Mouse (Mus musculus): ENCODE measurements at regions not wholly inside any gene's neighbourhood (a gene's known extent, or its start where the extent isn't known, plus 50 kb on each side); places are given as distances from the start of the nearest gene placed in this dataset.

GRCm38 (mm10) chr11:65535726-65536442 lies 252.2 kb downstream of the Map2k4 start:
- 83% methylated on average over 8 of the region's 8 CpGs for WGBS
- H3K27ac ChIP-seq (ENCODE audit: low read depth) = no peak overlapping the region
- H3K4me3 ChIP-seq (ENCODE audit: low read depth, low read length) = no peak overlapping the region
- H3K36me3 ChIP-seq (ENCODE audit: control insufficient read depth, insufficient read depth, low read length) = no peaks in the 10 kb centered on the region
- H3K9me3 ChIP-seq (ENCODE audit: control insufficient read depth, low read length) = no peaks in the 10 kb centered on the region
- H3K4me1 ChIP-seq (replicated peaks; ENCODE audit: control insufficient read depth, insufficient read depth, low read length) = no peaks in the 10 kb centered on the region; the same call in 1 of the 2 replicates
- no peak overlapping the region for H3K9ac ChIP-seq (ENCODE audit: low read length)
- H3K4me2 ChIP-seq (ENCODE audit: low read length) = no peak overlapping the region
- H3K27me3 ChIP-seq (replicated peaks; ENCODE audit: control insufficient read depth, insufficient read depth, low read length) = no peaks in the 10 kb centered on the region
- no peak for DNase-seq (ENCODE audit: low spot score)
- ATAC-seq (replicated peaks; ENCODE audit: low FRiP score, low TSS enrichment, low read depth) = no peak

GRCm38 (mm10) chr11:65530744-65531143 lies 257.4 kb downstream of the Map2k4 start:
- 78% methylated on average over 5 of the region's 5 CpGs for WGBS
- no peak overlapping the region for H3K4me3 ChIP-seq (ENCODE audit: low read depth, low read length)
- H3K4me2 ChIP-seq (ENCODE audit: low read length) = no peak overlapping the region
- H3K9me3 ChIP-seq (ENCODE audit: control insufficient read depth, low read length) = no peaks in the 10 kb centered on the region
- H3K9ac ChIP-seq (ENCODE audit: low read length) = no peak overlapping the region
- DNase-seq (ENCODE audit: low spot score) (no peak), ATAC-seq (replicated peaks; ENCODE audit: low FRiP score, low TSS enrichment, low read depth) (no peak)
- no peaks in the 10 kb centered on the region for H3K4me1 ChIP-seq (replicated peaks; ENCODE audit: control insufficient read depth, insufficient read depth, low read length)
- no peak overlapping the region for H3K27ac ChIP-seq (ENCODE audit: low read depth)
- H3K27me3 ChIP-seq (replicated peaks; ENCODE audit: control insufficient read depth, insufficient read depth, low read length) = no peaks in the 10 kb centered on the region
- H3K36me3 ChIP-seq (ENCODE audit: control insufficient read depth, insufficient read depth, low read length) = no peaks in the 10 kb centered on the region

- ATAC-seq (replicated peaks; ENCODE audit: low FRiP score, low TSS enrichment, low read depth) = no peak
- Histone ChIP-seq H3K4me3 (ENCODE audit: low read depth, low read length) (no peak overlapping the region), H3K27ac (ENCODE audit: low read depth) (no peak overlapping the region), H3K36me3 (ENCODE audit: control insufficient read depth, insufficient read depth, low read length) (no peaks in the 10 kb centered on the region), H3K27me3 (replicated peaks; ENCODE audit: control insufficient read depth, insufficient read depth, low read length) (no peaks in the 10 kb centered on the region), H3K4me1 (replicated peaks; ENCODE audit: control insufficient read depth, insufficient read depth, low read length) (no peaks in the 10 kb centered on the region), H3K9ac (ENCODE audit: low read length) (no peak overlapping the region), H3K4me2 (ENCODE audit: low read length) (no peak overlapping the region), H3K9me3 (ENCODE audit: control insufficient read depth, low read length) (no peaks in the 10 kb centered on the region)
- DNase-seq (ENCODE audit: low spot score) = no peak
- WGBS = 77% methylated on average over 19 of the region's 19 CpGs
Measured at GRCm38 (mm10) chr11:65505106-65505865, 235.5 kb upstream of the Myocd start.

GRCm38 (mm10) chr11:65497979-65498378 lies 228.2 kb upstream of the Myocd start:
- DNase-seq (ENCODE audit: low spot score) (no peak), ATAC-seq (replicated peaks; ENCODE audit: low FRiP score, low TSS enrichment, low read depth) (no peak)
- H3K9me3 ChIP-seq (ENCODE audit: control insufficient read depth, low read length) = no peaks in the 10 kb centered on the region
- H3K9ac ChIP-seq (ENCODE audit: low read length) = no peak overlapping the region
- no peaks in the 10 kb centered on the region for H3K27me3 ChIP-seq (replicated peaks; ENCODE audit: control insufficient read depth, insufficient read depth, low read length)
- WGBS = 77% methylated on average over 2 of the region's 2 CpGs
- H3K4me3 ChIP-seq (ENCODE audit: low read depth, low read length) = no peak overlapping the region
- no peak overlapping the region for H3K4me2 ChIP-seq (ENCODE audit: low read length)
- H3K27ac ChIP-seq (ENCODE audit: low read depth) = no peak overlapping the region
- H3K36me3 ChIP-seq (ENCODE audit: control insufficient read depth, insufficient read depth, low read length) = no peaks in the 10 kb centered on the region
- H3K4me1 ChIP-seq (replicated peaks; ENCODE audit: control insufficient read depth, insufficient read depth, low read length) = peaks cover 10% of the 10 kb centered on the region

- Histone ChIP-seq H3K4me2 (ENCODE audit: low read length) (no peak overlapping the region), H3K4me1 (replicated peaks; ENCODE audit: control insufficient read depth, insufficient read depth, low read length) (peaks cover 10% of the 10 kb centered on the region), H3K27me3 (replicated peaks; ENCODE audit: control insufficient read depth, insufficient read depth, low read length) (no peaks in the 10 kb centered on the region), H3K27ac (ENCODE audit: low read depth) (no peak overlapping the region), H3K9me3 (ENCODE audit: control insufficient read depth, low read length) (no peaks in the 10 kb centered on the region), H3K4me3 (ENCODE audit: low read depth, low read length) (no peak overlapping the region), H3K9ac (ENCODE audit: low read length) (no peak overlapping the region), H3K36me3 (ENCODE audit: control insufficient read depth, insufficient read depth, low read length) (no peaks in the 10 kb centered on the region)
- 95% methylated on average over 6 of the region's 6 CpGs for WGBS
- DNase-seq (ENCODE audit: low spot score) = no peak
- no peak for ATAC-seq (replicated peaks; ENCODE audit: low FRiP score, low TSS enrichment, low read depth)
Measured at GRCm38 (mm10) chr11:65497415-65497814, 227.6 kb upstream of the Myocd start.

GRCm38 (mm10) chr11:65495034-65495433 lies 225.2 kb upstream of the Myocd start:
- H3K4me1 ChIP-seq (replicated peaks; ENCODE audit: control insufficient read depth, insufficient read depth, low read length) = peaks cover 10% of the 10 kb centered on the region
- peak overlapping the region; percentile 24 for H3K4me2 ChIP-seq (ENCODE audit: low read length)
- H3K4me3 ChIP-seq (ENCODE audit: low read depth, low read length) = no peak overlapping the region
- H3K9me3 ChIP-seq (ENCODE audit: control insufficient read depth, low read length) = no peaks in the 10 kb centered on the region
- no peak for DNase-seq (ENCODE audit: low spot score)
- 11% methylated on average over 11 of the region's 11 CpGs for WGBS
- no peaks in the 10 kb centered on the region for H3K36me3 ChIP-seq (ENCODE audit: control insufficient read depth, insufficient read depth, low read length)
- no peaks in the 10 kb centered on the region for H3K27me3 ChIP-seq (replicated peaks; ENCODE audit: control insufficient read depth, insufficient read depth, low read length)
- no peak overlapping the region for H3K9ac ChIP-seq (ENCODE audit: low read length)
- no peak; the same call in 1 of the 2 replicates for ATAC-seq (replicated peaks; ENCODE audit: low FRiP score, low TSS enrichment, low read depth)
- no peak overlapping the region for H3K27ac ChIP-seq (ENCODE audit: low read depth)

GRCm38 (mm10) chr11:65490426-65490825 lies 220.6 kb upstream of the Myocd start:
- DNase-seq (ENCODE audit: low spot score) = no peak
- no peaks in the 10 kb centered on the region for H3K27me3 ChIP-seq (replicated peaks; ENCODE audit: control insufficient read depth, insufficient read depth, low read length)
- no peak overlapping the region for H3K4me3 ChIP-seq (ENCODE audit: low read depth, low read length)
- WGBS = 87% methylated on average over 3 of the region's 3 CpGs
- H3K36me3 ChIP-seq (ENCODE audit: control insufficient read depth, insufficient read depth, low read length) = no peaks in the 10 kb centered on the region
- H3K4me2 ChIP-seq (ENCODE audit: low read length) = no peak overlapping the region
- H3K9ac ChIP-seq (ENCODE audit: low read length) = no peak overlapping the region
- H3K27ac ChIP-seq (ENCODE audit: low read depth) = no peak overlapping the region
- no peak for ATAC-seq (replicated peaks; ENCODE audit: low FRiP score, low TSS enrichment, low read depth)
- H3K9me3 ChIP-seq (ENCODE audit: control insufficient read depth, low read length) = no peaks in the 10 kb centered on the region
- H3K4me1 ChIP-seq (replicated peaks; ENCODE audit: control insufficient read depth, insufficient read depth, low read length) = peaks cover 8% of the 10 kb centered on the region

GRCm38 (mm10) chr11:65475821-65476540 lies 206.2 kb upstream of the Myocd start:
- H3K9ac ChIP-seq (ENCODE audit: low read length) = no peak overlapping the region
- 35% methylated on average over 18 of the region's 18 CpGs for WGBS
- H3K4me3 ChIP-seq (ENCODE audit: low read depth, low read length) = no peak overlapping the region
- H3K4me1 ChIP-seq (replicated peaks; ENCODE audit: control insufficient read depth, insufficient read depth, low read length) = peaks cover 11% of the 10 kb centered on the region; the same call in 1 of the 2 replicates
- no peaks in the 10 kb centered on the region for H3K27me3 ChIP-seq (replicated peaks; ENCODE audit: control insufficient read depth, insufficient read depth, low read length)
- ATAC-seq (replicated peaks; ENCODE audit: low FRiP score, low TSS enrichment, low read depth) (no peak), DNase-seq (ENCODE audit: low spot score) (no peak)
- no peak overlapping the region for H3K4me2 ChIP-seq (ENCODE audit: low read length)
- H3K36me3 ChIP-seq (ENCODE audit: control insufficient read depth, insufficient read depth, low read length) = no peaks in the 10 kb centered on the region
- H3K27ac ChIP-seq (ENCODE audit: low read depth) = peak overlapping the region; percentile 69
- H3K9me3 ChIP-seq (ENCODE audit: control insufficient read depth, low read length) = no peaks in the 10 kb centered on the region

All from intestine, embryonic 14.5 days (tissue).